ENCODE assay signal across 8 mouse cellular contexts in the genomic region with DNA sequence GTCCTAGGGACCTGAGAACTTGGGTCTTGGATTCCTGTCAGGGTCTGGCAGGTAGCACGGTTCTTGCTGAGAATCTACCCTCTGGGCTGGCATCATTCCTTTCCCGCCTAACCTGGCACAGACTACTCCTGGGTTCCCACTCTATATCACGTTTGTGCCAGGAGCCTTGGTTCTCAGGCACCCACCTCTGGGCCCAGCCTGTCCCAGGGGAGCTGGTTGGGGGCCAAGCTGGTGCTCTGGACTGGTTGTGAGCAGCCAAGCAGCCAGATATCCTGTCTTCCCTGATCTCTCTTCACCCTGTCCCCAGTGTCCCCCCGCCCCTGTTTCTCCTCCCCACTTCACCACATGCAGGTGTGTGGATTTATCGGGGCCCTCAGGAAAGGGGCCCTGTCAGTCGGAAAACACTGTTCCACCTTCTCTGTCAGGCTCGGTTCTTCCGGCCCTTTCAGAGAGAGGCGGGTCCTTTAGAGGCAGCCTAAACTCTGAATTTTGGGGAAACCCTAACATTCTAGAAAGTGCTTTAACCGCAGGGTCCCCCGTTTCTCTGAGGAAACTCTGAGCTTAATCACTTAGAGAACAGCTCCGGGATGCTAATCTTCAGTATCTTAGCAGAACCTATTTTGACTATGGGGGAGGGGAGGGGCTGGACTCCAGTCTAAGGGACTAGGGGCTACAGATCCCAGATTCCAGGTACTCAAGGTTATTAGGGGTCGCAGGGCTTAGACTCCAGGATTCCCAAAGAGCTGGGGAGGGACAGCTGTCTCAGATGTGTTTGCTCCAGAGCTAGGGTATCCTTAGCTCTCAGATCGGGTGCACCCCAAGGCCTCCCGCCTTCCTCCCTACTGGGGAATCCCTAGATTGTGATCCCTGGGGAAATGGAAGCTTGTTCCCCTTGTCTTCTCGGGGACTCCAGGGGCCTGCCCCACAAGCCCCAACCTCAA. TPM values are rescaled to one million over a fixed set of nuclear protein-coding genes. Genes with fewer than 3 reads are reported as not detected.
DNase-seq lines count a peak whose midpoint lies in the region; ATAC-seq and TF ChIP-seq lines count a peak whose summit lies in the region.

No protein-coding gene starts in this region.

- peaks cover 30% of the 10 kb centered on the region for H3K36me3 ChIP-seq in kidney, embryonic 15.5 days
- H3K36me3 ChIP-seq in hindbrain, postnatal 0 days (ENCODE audit: insufficient read depth, low read length) = no peaks in the 10 kb centered on the region

- peak; percentile 4; the same call in 1 of the 2 replicates for ATAC-seq in kidney, embryonic 15.5 days (replicated peaks; ENCODE audit: low FRiP score)
- peak; percentile 15 for ATAC-seq in hindbrain, postnatal 0 days

- H3K27me3 ChIP-seq in kidney, embryonic 15.5 days = no peaks in the 10 kb centered on the region
- peaks cover 16% of the 10 kb centered on the region; the same call in 1 of the 2 replicates for H3K27me3 ChIP-seq in hindbrain, postnatal 0 days (ENCODE audit: insufficient read depth, low read length)

- H3K4me1 ChIP-seq in kidney, embryonic 15.5 days = peaks cover 51% of the 10 kb centered on the region
- no peaks in the 10 kb centered on the region for H3K4me1 ChIP-seq in cortical plate, adult 2 months (ENCODE audit: control insufficient read depth, insufficient read depth, low read length)
- 0 out of 2 replicates have a peak, but pooled peaks cover 8% of the 10 kb centered on the region for H3K4me1 ChIP-seq in hindbrain, postnatal 0 days (ENCODE audit: insufficient read depth, low read length)

- peak overlapping the region; percentile 94 for H3K4me2 ChIP-seq in kidney, embryonic 15.5 days
- peak overlapping the region; percentile 64 for H3K4me2 ChIP-seq in hindbrain, postnatal 0 days (ENCODE audit: low read depth, low read length)

- TF ChIP-seq POLR2A in cortical plate, adult 2 months (IDR thresholded peaks at IDR 0.05; ENCODE audit: extremely low read depth, insufficient read depth, low read length) = no peak

- H3K27ac ChIP-seq in kidney, embryonic 15.5 days = peak overlapping the region; percentile 96
- H3K27ac ChIP-seq in cortical plate, adult 2 months (ENCODE audit: insufficient read depth, low read length) = no peak overlapping the region
- H3K27ac ChIP-seq in hindbrain, postnatal 0 days = no peak overlapping the region

- no peak for DNase-seq in kidney, postnatal 36 days
- DNase-seq in hindbrain, postnatal 0 days (ENCODE audit: low spot score) = no peak
- DNase-seq in naive thymus-derived CD4-positive, alpha-beta T cell, adult 2 months (ENCODE audit: low read depth) = peak; percentile 17
- no peak for DNase-seq in T-cell, adult 2 months (ENCODE audit: low spot score)
- no peak for DNase-seq in thymus, postnatal 14 days
- DNase-seq in gastrocnemius, postnatal 14 days = no peak

- peak overlapping the region; percentile 72 for H3K9ac ChIP-seq in kidney, embryonic 15.5 days
- H3K9ac ChIP-seq in hindbrain, postnatal 0 days (replicated peaks; ENCODE audit: low read length) = peak overlapping the region; percentile 46

- no peaks in the 10 kb centered on the region for H3K9me3 ChIP-seq in kidney, embryonic 15.5 days (replicated peaks)
- H3K9me3 ChIP-seq in hindbrain, postnatal 0 days (ENCODE audit: low read length) = no peaks in the 10 kb centered on the region

- no peak for TF ChIP-seq CTCF in cortical plate, adult 2 months (IDR thresholded peaks at IDR 0.05; ENCODE audit: extremely low read depth, insufficient read depth, low read length)
- TF ChIP-seq CTCF in hindbrain, postnatal 0 days (IDR thresholded peaks at IDR 0.05; ENCODE audit: low read depth) = no peak

- intact Hi-C loops in gastrocnemius, postnatal 14 days (cut with DNase I; ENCODE audit: low total_unique reads) = no loop called here

- 7% methylated on average over 16 of the region's 16 CpGs for WGBS in kidney, embryonic 15.5 days
- 9% methylated on average over 16 of the region's 16 CpGs for WGBS in hindbrain, postnatal 0 days

- H3K4me3 ChIP-seq in kidney, embryonic 15.5 days (replicated peaks) = peak overlapping the region; percentile 71
- peak overlapping the region; percentile 40; the same call in 1 of the 2 replicates for H3K4me3 ChIP-seq in cortical plate, adult 2 months (ENCODE audit: insufficient read depth, low read length)
- H3K4me3 ChIP-seq in hindbrain, postnatal 0 days (ENCODE audit: low read length) = peak overlapping the region; percentile 37

RNA-seq across cellular contexts. Expression of a gene that starts 1.1 kb away (rescaled TPM):
- polyA plus RNA-seq in kidney, embryonic 15.5 days (2015; fragmentation: Nextera tagmentation; extraction: Ambion mirVana) = 244 and 257 TPM in 2 replicates
- polyA plus RNA-seq in cortical plate, adult 2 months (2012; rRNA removed) = 23.0 and 24.4 TPM in 2 replicates
- 43.2 and 50.7 TPM in 2 replicates for total RNA-seq in hindbrain, postnatal 0 days (2014; rRNA removed)
- 29.0 and 30.7 TPM in 2 replicates for polyA plus RNA-seq in hindbrain, postnatal 0 days (2015; fragmentation: Nextera tagmentation; extraction: Ambion mirVana)
- total RNA-seq in gastrocnemius, postnatal 14 days (2021) = 10 to 100 TPM; 48.5 to 51.9 TPM

RNA-seq across cellular contexts. Expression of a gene that starts 19.4 kb away (rescaled TPM):
- 130 and 138 TPM in 2 replicates for polyA plus RNA-seq in kidney, embryonic 15.5 days (2015; fragmentation: Nextera tagmentation; extraction: Ambion mirVana)
- polyA plus RNA-seq in cortical plate, adult 2 months (2012; rRNA removed) = 6.9 and 7.1 TPM in 2 replicates
- 68.9 and 76.5 TPM in 2 replicates for total RNA-seq in hindbrain, postnatal 0 days (2014; rRNA removed)
- polyA plus RNA-seq in hindbrain, postnatal 0 days (2015; fragmentation: Nextera tagmentation; extraction: Ambion mirVana) = 55.6 and 57.5 TPM in 2 replicates
- 10 to 100 TPM in 1 of 2 experiments, 1 to 10 TPM in 1; 9.8 to 12.9 TPM for total RNA-seq in gastrocnemius, postnatal 14 days (2021)

RNA-seq across cellular contexts. Expression of a gene that starts 26.9 kb away (rescaled TPM):
- 8.3 and 9.1 TPM in 2 replicates for polyA plus RNA-seq in kidney, embryonic 15.5 days (2015; fragmentation: Nextera tagmentation; extraction: Ambion mirVana)
- polyA plus RNA-seq in cortical plate, adult 2 months (2012; rRNA removed) = not detected in 2 replicates
- total RNA-seq in hindbrain, postnatal 0 days (2014; rRNA removed) = not detected in 2 replicates
- 0.46 and 0.55 TPM in 2 replicates for polyA plus RNA-seq in hindbrain, postnatal 0 days (2015; fragmentation: Nextera tagmentation; extraction: Ambion mirVana)
- total RNA-seq in gastrocnemius, postnatal 14 days (2021) = not detected

RNA-seq across cellular contexts. Expression of a gene that starts 52.9 kb away (rescaled TPM):
- 3.9 and 4.9 TPM in 2 replicates for polyA plus RNA-seq in kidney, embryonic 15.5 days (2015; fragmentation: Nextera tagmentation; extraction: Ambion mirVana)
- 0.42 and 0.53 TPM in 2 replicates for polyA plus RNA-seq in cortical plate, adult 2 months (2012; rRNA removed)
- 0.40 and 0.89 TPM in 2 replicates for total RNA-seq in hindbrain, postnatal 0 days (2014; rRNA removed)
- 0.66 and 1.1 TPM in 2 replicates for polyA plus RNA-seq in hindbrain, postnatal 0 days (2015; fragmentation: Nextera tagmentation; extraction: Ambion mirVana)
- total RNA-seq in gastrocnemius, postnatal 14 days (2021) = 1 to 10 TPM; 3.2 to 4.1 TPM

RNA-seq across cellular contexts. Expression of a gene that starts 54.5 kb away (rescaled TPM):
- 168 and 177 TPM in 2 replicates for polyA plus RNA-seq in kidney, embryonic 15.5 days (2015; fragmentation: Nextera tagmentation; extraction: Ambion mirVana)
- polyA plus RNA-seq in cortical plate, adult 2 months (2012; rRNA removed) = 108 TPM in 2 replicates
- total RNA-seq in hindbrain, postnatal 0 days (2014; rRNA removed) = 147 and 151 TPM in 2 replicates
- 172 and 173 TPM in 2 replicates for polyA plus RNA-seq in hindbrain, postnatal 0 days (2015; fragmentation: Nextera tagmentation; extraction: Ambion mirVana)
- 10 to 100 TPM; 52.9 to 55.7 TPM for total RNA-seq in gastrocnemius, postnatal 14 days (2021)
